Mouse (Mus musculus) lung, postnatal 0 days (tissue): ENCODE data around the gene Hsf4. TPM values are rescaled to one million over a fixed set of nuclear protein-coding genes. Genes with fewer than 3 reads are reported as not detected.

ENCODE experiments used
- ATAC-seq: fragments of 200-750 bp; cut with Nextera tagmentation; 2 replicates; pipeline ENCODE4 v1.8.0; 2017; ENCODE audit warnings: moderate library complexity
- DNase-seq: peaks from one replicate; pipeline ENCODE4 v3.0.0-alpha.2; 2016; ENCODE audit warnings: low spot score
- H3K27ac ChIP-seq: fragments of 300-500 bp; sonication (generic); 2 replicates; pipeline ENCODE4 v1.5.1; 2014; ENCODE audit warnings: antibody characterized with exemption, mild to moderate bottlenecking, low read length, mixed read lengths
- H3K27me3 ChIP-seq: fragments of 300-500 bp; sonication (generic); replicated peaks from 2 replicates; pipeline ENCODE4 v1.6.1; 2014; ENCODE audit warnings: low read length, mixed read lengths; ENCODE audit not compliant: insufficient read depth
- H3K36me3 ChIP-seq: fragments of 300-500 bp; sonication (generic); 2 replicates; pipeline ENCODE4 v1.6.1; 2014; ENCODE audit warnings: low read length, mixed read lengths; ENCODE audit not compliant: insufficient read depth
- H3K4me1 ChIP-seq: fragments of 300-500 bp; sonication (generic); 2 replicates; pipeline ENCODE4 v1.6.1; 2014; ENCODE audit warnings: antibody characterized with exemption, low read depth, low read length, mixed read lengths; ENCODE audit not compliant: insufficient read depth
- H3K4me2 ChIP-seq: fragments of 300-500 bp; sonication (generic); replicated peaks from 2 replicates; pipeline ENCODE4 v1.6.1; 2014; ENCODE audit warnings: low read depth, mild to moderate bottlenecking, low read length, moderate library complexity, mixed read lengths
- H3K4me3 ChIP-seq: fragments of 300-500 bp; sonication (generic); 2 replicates; pipeline ENCODE4 v1.5.1; 2014; ENCODE audit warnings: low read depth, low read length
- H3K9ac ChIP-seq: fragments of 300-500 bp; sonication (generic); replicated peaks from 2 replicates; pipeline ENCODE4 v1.6.1; 2014; ENCODE audit warnings: low read depth, mild to moderate bottlenecking
- H3K9me3 ChIP-seq: fragments of 300-500 bp; sonication (generic); 2 replicates; pipeline ENCODE4 v1.6.1; 2016; ENCODE audit warnings: low read length, mixed read lengths
- CTCF ChIP-seq: IDR thresholded peaks from 2 replicates; pipeline ENCODE4 v1.5.1; 2016; ENCODE audit warnings: antibody characterized with exemption, mild to moderate bottlenecking
- EP300 ChIP-seq: IDR thresholded peaks from 2 replicates; pipeline ENCODE4 v1.6.1; 2016; ENCODE audit warnings: antibody characterized with exemption, mild to moderate bottlenecking, control low read depth
- WGBS: fragments of 180-500 bp; shearing (Covaris S2); extraction: QIAGEN DNeasy Blood & Tissue Kit; methylation state at CpG from one replicate; pipeline ENCODE4 v1.1.7; 2014; 5-methylcytosine and 5-hydroxymethylcytosine counted together
- microRNA counts: library from miRNA; unstranded; fragments of <30 nt; microRNA quantifications from one replicate; lab custom pipeline; 2015
- microRNA-seq: library from miRNA; unstranded; fragments of <30 nt; microRNA quantifications from one replicate; pipeline ENCODE4, GENCODE M21; 2016
- polyA plus RNA-seq: library from polyadenylated mRNA; unstranded; fragments of >200 nt; fragmentation: Nextera tagmentation; extraction: Ambion mirVana; gene quantifications from 2 replicates; pipeline ENCODE4 v1.2.1, GENCODE M21; 2015

The Hsf4 gene
- polyA plus RNA-seq, 1 experiment from 2014 or later: 1.7 TPM

GRCm38 (mm10) chr8:105323183-105323582, 53.6 kb downstream of the Hsf4 start:
- TF ChIP-seq EP300 (no peak), CTCF (no peak)
- DNase-seq (no peak), ATAC-seq (no peak)
- no peak overlapping the region for H3K27ac ChIP-seq
- no peak overlapping the region for H3K9ac ChIP-seq
- no peaks in the 10 kb centered on the region for H3K36me3 ChIP-seq
- H3K9me3 ChIP-seq: no peaks in the 10 kb centered on the region
- H3K27me3 ChIP-seq: no peaks in the 10 kb centered on the region
- peaks cover 8% of the 10 kb centered on the region; the same call in 1 of the 2 replicates for H3K4me1 ChIP-seq
- H3K4me3 ChIP-seq: no peak overlapping the region
- WGBS: 85% methylated on average over 4 of the region's 4 CpGs
- no peak overlapping the region for H3K4me2 ChIP-seq

MicroRNAs encoded within 50 kb of the gene (microRNA counts, 519-probe panel; counts per million panel counts)
- microRNA mmu-miR-328 (lab: Ali Mortazavi, UCI): 3,085 counts per million, percentile 15 among the panel's probes with 10 or more counts

Small RNA genes within 50 kb of the gene (microRNA-seq; reads per million reads assigned to microRNA genes)
- not detected for gene Gm27320
- gene Mir328: 309 reads per million, percentile 61 among the genes with 10 or more reads in this experiment

Other genes starting within 250 kb of the Hsf4 start
- not detected in 2 replicates for gene Ces3a, start 221.2 kb upstream of the Hsf4 start, polyA plus RNA-seq
- gene Ces3b, start 186.0 kb upstream of the Hsf4 start, polyA plus RNA-seq: not detected in 2 replicates
- not detected in 2 replicates for gene Ces4a, start 138.0 kb upstream of the Hsf4 start, polyA plus RNA-seq
- gene Cbfb, start 99.1 kb upstream of the Hsf4 start, polyA plus RNA-seq: 29.0 and 31.5 TPM in 2 replicates
- 82.6 and 91.3 TPM in 2 replicates for gene D230025D16Rik, start 44.7 kb upstream of the Hsf4 start, polyA plus RNA-seq
- gene B3gnt9, start 14.6 kb upstream of the Hsf4 start, polyA plus RNA-seq: 24.6 and 24.8 TPM in 2 replicates
- 35.5 and 35.8 TPM in 2 replicates for gene Tradd, start 5.2 kb upstream of the Hsf4 start, polyA plus RNA-seq
- 6.0 and 6.6 TPM in 2 replicates for gene Fbxl8, start 5.2 kb upstream of the Hsf4 start, polyA plus RNA-seq
- 1.3 and 1.5 TPM in 2 replicates for gene Nol3, start 6.3 kb downstream of the Hsf4 start, polyA plus RNA-seq
- gene 4931428F04Rik, start 20.1 kb downstream of the Hsf4 start, polyA plus RNA-seq: 2.4 and 2.7 TPM in 2 replicates
- 34.5 and 34.6 TPM in 2 replicates for gene Exoc3l, start 26.3 kb downstream of the Hsf4 start, polyA plus RNA-seq
- 29.8 and 32.7 TPM in 2 replicates for gene E2f4, start 27.9 kb downstream of the Hsf4 start, polyA plus RNA-seq
- 22.3 and 23.0 TPM in 2 replicates for gene Elmo3, start 35.8 kb downstream of the Hsf4 start, polyA plus RNA-seq
- gene Lrrc29, start 56.5 kb downstream of the Hsf4 start, polyA plus RNA-seq: 4.2 and 7.5 TPM in 2 replicates
- gene Tmem208, start 56.6 kb downstream of the Hsf4 start, polyA plus RNA-seq: 116 and 141 TPM in 2 replicates
- 8.7 and 10.5 TPM in 2 replicates for gene Fhod1, start 78.2 kb downstream of the Hsf4 start, polyA plus RNA-seq
- 1.7 and 1.9 TPM in 2 replicates for gene Slc9a5, start 79.0 kb downstream of the Hsf4 start, polyA plus RNA-seq
- 0.20 and 0.26 TPM in 2 replicates for gene Plekhg4, start 103.5 kb downstream of the Hsf4 start, polyA plus RNA-seq
- gene Kctd19, start 143.7 kb downstream of the Hsf4 start, polyA plus RNA-seq: 0.14 and 0.38 TPM in 2 replicates
- gene Lrrc36, start 143.8 kb downstream of the Hsf4 start, polyA plus RNA-seq: 3.7 and 3.9 TPM in 2 replicates
- gene Tppp3, start 201.7 kb downstream of the Hsf4 start, polyA plus RNA-seq: 675 and 696 TPM in 2 replicates
- 40.6 and 41.7 TPM in 2 replicates for gene Zdhhc1, start 227.1 kb downstream of the Hsf4 start, polyA plus RNA-seq
- gene Hsd11b2, start 249.0 kb downstream of the Hsf4 start, polyA plus RNA-seq: 1.8 and 2.9 TPM in 2 replicates